Mouse (Mus musculus) kidney, postnatal 25 days (tissue): Measurements from ENCODE around the gene H2-T3.
A peak's percentile ranks its signal among the peaks of the same experiment; 100 is the strongest.
"Not testable (repeated sequence)": the region's sequence is repeated elsewhere in the genome, so short reads cannot be mapped to it uniquely, and the experiment has no call there.

Source experiments
- DNase-seq, 2 experiments: peaks; one replicate each; pipeline ENCODE4 v3.0.0; 2021; ENCODE audit warnings: mixed read lengths in 2 of 2

The H2-T3 gene

DNA sequence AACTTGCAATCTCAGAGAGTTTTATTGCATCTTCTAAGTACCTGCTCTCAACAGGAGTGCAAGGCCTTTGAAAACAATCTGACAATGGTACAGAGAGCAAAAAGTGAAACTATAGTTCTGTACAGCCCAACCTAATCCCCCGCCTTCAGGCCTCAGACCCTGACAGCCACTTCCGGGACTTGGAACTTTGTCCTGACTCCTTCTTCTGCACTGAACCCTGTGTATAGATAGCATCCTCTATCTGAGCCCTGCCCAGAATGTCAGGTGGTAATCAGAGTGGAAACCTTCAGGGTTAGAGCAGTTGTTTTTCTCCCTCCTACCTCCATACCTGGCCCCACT is at the start of gene H2-T3:
H2-T3 (minus strand) TSS at position 119 of the 339 bp plus-strand sequence.
- DNase-seq, result no peak

DNA sequence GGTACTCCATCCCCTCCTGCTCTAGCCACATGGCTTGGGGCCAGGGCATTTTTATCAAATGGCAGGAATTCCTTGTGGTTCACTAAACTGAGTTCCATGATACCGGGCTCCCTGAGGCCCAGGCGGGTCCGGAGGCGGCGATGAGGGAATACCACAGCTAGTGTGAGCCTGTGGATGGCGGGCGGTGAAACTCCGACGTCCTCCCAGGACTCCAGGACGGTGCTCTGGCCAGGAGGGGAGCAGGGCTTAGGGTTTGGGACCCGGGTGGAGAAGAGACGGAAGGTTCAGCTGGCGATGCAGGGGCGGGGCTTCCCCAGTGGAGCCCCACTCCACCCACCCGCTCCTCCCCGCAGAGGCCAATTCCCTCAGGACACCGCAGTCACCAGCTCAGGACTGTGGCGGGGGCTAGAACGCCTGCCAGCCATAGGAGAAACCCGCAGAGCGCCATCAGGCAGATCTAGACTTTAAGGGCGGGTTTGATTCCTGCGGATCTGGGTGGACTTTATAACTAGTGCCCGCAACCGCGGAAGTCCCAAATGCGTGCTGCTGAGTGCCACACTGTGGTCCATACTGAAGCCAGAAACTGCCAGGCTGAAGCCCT is 47.3 kb upstream of the H2-T3 start:
- peak; percentile 12 to 40 for DNase-seq

DNA sequence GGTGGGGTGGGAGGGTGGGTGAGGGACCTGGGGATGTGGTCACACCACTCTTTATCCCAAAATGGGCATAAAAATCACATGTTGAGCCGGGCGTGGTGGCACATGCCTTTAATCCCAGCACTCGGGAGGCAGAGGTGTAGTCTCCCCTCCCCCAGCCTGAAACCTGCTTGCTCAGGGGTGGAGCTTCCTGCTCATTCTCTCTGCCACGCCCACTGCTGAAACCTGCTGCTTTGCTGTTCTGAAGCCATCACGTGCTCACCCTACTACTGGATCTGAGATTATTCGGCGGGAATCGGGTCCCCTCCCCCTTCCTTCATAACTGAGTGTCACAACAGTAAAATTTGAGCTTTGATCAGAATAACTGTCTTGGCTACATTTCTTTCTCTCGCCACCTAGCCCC is 45.2 kb upstream of the H2-T3 start:
- DNase-seq, result peak; percentile 54 to 66

DNA sequence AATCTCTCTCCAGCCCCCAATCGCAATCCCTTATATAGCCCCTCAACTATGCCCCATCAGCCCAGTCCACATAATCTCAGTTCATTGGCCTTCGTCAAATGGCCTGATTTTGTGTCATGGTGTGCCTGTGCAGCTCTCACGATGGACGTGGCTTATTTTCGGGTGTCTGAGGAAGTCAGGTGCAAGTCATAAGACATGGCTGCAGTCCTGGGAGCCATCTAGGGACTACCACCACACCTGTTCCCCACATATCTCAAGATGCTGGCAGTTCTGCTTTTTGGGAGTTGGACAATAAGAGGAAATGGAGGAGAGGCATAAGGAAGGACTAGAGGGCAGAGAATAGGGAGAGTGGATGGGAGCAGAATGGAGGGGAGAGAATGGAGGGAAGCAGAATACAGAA is 43.5 kb upstream of the H2-T3 start:
- no peak for DNase-seq

DNA sequence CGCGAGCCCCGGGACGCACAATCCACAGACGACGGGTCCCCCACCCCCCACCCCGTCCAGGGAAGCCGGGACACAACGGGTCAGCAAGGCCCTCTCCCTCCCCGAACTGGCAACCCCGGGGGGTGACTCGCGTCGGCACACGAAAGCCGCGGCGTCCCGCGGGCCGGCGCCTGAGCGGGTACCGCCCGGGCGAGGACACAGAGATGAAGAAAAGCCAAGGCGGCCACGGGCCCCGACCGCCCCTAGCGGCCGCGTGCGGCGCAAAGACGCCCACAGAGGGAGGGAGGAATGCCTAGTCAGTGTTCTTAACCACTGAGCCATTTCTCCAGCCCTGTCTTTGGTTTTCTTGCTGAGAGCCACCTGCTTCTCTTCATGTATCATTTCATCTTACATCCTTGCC is 41.2 kb upstream of the H2-T3 start:
- peak; percentile 62 to 78 for DNase-seq

DNA sequence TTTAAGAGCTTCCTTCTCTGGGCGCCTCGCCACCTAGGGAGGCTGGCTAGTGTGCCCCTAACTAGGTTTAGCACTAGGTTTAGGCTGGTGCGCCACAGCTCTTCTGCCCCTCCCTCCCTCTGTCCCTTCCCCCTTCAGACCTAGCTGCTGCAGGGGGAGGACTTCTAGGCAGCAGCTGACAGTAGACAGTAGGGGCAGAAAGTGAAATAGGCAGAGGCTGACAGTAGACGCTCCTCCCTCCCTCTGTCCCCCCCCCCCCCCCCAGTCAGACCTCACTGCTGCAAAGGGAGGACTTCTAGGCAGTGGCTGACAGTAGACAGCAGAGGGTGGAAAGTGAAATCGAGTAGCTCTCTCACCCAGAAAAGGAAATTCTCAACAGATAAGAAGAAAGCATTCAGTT is 39.0 kb upstream of the H2-T3 start:
- DNase-seq, result no peak

DNA sequence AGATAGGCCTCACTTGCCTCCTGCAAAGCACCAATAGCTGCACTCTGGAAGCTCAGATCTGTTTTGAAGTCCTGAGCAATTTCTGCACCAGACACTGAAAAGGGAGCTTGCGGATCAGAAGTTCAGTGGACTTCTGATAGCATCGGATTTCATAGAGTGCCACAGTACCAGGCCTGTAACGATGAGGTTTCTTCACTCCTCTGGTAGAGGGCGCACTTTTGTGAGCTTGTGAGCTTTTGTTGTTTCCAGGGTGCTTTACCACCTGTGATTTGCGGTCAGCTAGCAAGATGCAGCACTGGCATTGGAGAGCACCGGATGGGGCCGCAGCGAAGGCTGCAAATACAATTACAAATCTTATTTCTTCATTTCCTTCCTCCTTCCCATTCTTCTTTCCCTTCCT is 36.8 kb upstream of the H2-T3 start:
- peak in 1 of 2 experiments; percentile 27 for DNase-seq

DNA sequence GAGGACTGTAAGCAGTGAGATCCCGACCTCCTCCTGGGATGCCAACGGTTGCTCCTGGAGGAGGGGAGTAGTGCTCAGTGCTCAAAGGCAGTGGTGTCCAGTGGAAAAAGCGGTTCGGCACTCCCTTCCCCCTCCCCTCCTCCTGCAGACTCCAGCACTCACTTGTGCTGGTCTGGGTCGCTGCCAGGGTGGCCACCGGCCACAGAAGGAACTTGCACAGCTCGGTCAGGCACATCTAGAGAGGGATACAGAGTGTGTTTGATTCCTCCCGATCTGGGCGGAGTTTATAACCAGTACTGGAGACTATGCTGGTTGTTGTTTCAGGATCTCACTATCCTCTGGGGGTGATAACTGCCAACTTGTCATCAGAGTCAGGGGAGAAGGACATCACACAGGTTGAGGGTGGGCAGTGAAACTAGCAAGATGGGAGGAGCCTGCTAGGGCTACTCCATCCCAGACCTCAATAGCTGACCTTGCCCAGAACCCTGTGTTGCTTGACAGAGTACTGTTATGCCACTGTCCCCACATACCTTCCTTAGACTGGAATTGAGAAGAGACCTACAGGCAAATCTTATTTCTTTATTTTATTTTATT is 35.2 kb upstream of the H2-T3 start:
- DNase-seq, result no peak

DNA sequence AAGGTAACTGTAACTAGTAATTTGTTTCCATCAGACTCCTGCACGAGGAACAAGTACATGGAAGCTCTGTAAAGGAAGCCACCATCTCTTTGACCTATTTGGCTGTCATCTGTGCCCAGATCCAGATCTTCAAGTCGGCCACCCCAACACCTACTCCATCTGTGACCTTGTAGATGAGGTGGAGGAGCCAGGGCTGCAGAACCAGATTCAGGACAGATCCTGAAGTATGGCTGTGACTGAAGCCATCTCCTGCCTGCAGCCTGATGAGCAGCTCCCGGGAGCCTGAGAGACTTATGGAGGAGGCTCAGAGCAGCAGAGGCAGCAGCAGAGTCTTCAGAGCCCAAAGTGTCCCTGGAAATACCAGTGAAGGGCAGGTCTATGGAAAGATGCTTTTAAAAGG is 34.4 kb upstream of the H2-T3 start:
- DNase-seq, result no peak

DNA sequence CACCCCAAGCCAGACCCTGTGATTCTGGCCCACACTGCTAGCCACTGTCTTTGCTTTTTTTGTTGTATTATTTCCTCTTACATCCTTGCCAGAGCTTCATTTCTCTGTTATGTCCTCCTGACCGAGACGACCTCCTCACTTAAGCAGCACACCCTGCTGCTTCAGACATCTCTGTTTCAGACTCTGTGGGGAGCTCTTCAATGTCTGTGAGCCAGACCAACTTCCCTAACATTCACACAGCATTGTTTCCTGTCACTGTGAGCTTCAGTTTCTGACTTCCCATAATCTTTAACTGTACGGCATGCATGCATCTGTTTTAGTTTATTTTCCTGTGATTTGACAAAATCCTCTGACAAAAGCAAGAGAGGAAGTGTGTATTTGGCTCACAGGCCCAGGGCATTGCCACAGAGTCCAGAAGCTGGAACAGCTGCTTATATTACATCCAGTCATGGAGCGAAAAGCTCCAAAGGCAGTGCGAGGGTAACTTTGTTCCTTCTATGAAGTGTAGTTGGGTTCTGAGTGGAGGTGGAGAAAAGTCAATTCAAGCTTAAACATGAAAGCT is 28.6 kb upstream of the H2-T3 start:
- no peak for DNase-seq

DNA sequence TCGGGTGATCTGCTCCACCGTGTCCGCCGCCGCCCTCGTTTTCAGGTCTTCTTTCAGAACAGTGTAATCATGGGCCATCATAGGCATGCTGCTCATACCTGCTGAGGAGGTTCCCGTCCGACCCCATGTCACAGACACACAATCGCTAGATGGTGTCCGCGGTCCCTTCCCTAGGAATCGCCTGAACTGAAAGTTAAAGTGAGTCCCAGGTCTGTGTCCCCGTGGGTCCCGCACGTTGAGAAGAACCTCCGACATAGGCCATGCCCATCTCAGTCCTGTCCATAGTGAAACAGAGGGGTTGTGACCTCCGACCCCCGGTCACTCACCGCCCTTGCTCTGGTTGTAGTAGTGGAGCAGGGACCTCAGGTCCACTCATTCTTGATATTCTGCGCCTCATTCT is 25.5 kb upstream of the H2-T3 start:
- DNase-seq, result no peak

DNA sequence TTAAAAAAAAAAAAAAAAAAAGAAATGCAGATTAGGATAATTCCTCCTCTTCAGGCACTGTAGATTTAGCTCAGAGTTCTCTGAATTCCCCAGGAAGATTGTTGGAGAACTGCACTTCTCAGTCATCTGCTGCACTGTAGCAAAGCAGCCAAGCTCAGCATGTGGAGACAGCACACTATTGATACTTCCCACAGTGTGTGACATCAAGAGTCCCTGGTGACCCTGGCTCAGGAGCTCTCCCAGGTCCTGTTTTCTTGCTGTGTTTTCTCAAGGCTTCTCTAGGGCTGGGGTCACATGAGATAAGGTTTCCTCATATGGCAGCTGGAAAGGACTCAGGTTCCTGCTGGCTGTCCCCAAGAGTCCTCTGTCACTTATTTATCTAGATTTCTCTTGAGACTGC is 16.8 kb upstream of the H2-T3 start:
- DNase-seq, result no peak

DNA sequence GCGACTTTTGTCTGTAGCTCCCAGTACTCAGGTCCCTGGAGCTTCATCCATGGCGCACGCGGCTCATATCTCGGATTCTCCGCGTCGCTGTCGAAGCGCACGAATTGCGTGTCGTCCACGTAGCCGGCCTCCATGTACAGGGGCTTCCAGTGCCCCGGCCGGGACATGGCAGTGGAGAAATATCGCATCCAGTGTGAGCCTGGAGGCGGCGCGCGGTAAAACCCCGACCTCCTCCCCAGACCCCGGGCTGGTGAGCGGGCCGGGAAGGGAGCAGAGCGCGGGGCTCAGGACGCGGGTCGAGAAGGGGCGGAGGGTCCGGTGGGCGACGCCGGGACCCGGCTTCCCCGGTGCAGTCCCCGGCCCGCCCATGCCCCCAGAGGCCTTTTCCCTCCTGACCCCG is 15.8 kb upstream of the H2-T3 start:
- no peak for DNase-seq

DNA sequence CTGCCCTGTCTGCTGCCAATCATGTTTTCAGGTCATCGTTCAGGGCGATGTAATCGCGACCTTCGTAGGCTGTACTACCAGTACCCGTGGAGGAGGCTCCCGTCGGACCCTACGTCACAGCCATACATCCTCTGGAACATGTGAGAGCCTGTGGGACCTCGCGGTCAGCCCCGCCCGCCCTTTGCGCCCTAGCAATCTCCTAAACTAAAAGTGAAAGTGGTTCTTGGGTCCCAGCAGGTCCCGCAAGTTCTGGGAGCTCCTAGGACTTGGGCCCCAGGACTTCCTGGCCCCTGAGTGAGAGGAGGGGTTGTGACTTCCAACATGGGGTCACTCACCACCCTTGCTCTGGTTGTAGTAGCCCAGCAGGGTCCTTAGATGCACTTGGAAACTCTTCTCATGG is 15.4 kb upstream of the H2-T3 start:
- no peak for DNase-seq

DNA sequence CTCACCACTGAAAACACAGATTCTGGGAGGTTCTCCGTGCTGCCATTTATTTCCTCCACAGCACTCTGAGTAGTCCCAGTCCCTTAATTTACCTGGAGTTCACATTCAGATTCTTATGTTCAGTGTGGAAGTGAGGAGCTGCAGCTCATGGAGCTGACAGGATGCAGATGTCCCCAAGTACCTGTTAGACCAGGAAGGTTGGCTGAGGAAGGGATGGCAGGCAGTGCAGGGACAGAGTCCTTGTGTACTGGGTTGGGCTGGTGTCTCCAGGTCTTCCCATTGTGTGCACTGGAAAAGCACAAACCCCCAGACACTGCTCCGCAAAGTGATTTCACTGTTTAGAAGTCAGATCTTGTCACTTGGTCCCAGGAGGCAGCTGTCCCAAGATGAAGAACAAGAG is 11.8 kb upstream of the H2-T3 start:
- DNase-seq, result no peak

DNA sequence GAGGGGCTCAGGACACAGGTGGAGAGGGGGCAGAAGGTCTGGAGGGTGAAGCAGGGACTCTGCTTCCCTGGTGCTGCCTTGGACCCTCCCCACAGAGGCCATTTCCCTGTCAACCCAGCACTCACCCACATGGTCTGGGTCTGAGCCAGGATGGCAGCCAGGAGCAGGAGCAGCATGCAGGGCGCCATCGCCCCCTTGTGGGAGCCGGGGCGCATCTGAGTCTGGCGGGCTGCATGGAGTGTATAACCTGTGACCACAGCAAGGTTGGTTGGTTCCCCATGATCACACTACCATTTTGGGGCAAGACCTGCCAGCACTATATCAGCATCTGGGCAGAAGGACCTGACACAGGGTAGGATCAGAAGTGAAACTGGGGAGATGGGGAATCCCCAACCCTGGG is 8.2 kb upstream of the H2-T3 start:
- no peak for DNase-seq

DNA sequence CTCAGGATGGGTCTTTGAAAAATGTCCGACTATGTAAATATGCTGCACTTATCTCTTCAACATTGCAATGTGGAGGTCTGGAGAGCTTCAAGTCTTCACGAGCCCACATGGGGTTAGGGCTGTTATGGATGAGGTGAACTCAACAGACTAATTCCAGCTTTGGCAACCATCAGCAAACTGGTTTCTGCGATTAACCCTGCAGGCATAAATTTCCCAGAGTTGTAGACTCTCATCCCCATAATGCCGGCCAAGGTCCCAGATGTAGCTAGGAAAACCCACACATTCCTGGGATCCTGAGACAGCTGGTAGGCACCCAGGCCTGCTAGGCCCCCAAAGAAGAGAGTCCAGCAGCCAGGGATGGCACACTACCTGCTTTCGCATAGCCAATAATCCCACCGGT is 4.4 kb upstream of the H2-T3 start:
- DNase-seq, result no peak

DNA sequence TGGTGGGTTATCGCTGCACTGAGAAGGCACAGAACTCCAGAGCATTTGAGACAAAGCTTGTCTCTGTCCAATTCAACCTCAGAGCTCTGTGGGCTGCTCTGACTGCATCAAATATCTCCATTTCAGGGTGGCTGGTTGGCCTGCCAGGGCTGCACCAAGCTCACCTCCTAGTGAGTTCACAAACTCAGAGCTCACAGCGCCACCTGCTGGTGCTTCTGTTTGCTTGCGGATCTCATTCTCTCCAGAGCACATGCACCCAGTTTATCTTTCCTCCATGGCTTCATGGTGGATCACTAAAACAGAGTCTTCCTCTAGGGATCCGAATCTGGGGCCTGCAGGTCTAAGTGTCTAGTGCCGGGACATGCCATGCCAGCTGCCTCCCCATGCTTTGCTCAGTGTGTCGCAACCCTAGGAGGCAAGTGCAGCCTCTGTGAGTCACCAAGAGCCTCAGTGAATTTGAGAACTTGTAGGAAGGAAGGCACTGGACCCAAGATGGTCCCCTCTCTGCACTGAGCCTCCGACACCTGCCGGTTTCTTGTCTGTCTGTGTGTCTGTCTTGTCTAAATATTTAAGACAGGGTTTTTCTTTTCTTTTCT is 3.6 kb upstream of the H2-T3 start:
- DNase-seq, result peak; percentile 75 to 84

DNA sequence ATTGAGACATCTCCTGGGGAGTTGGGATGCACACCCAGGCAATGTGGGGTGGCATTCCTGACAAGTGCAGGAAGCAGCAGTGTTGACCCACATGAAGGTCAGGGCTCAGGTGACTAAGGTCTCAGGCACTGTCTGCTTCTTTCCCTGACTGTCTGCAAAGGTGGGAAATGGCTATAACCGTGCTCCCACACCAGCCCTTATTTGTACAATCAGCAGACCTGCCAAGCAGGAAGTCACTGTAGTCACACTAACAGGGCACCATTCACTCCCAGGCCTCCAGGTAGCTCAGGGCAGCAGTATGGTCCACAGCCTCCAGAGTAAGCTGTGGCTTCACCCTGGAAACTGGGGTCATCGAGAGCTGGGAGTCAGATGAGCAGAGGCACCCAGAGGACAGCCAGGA is 2.3 kb upstream of the H2-T3 start:
- DNase-seq, result no peak

DNA sequence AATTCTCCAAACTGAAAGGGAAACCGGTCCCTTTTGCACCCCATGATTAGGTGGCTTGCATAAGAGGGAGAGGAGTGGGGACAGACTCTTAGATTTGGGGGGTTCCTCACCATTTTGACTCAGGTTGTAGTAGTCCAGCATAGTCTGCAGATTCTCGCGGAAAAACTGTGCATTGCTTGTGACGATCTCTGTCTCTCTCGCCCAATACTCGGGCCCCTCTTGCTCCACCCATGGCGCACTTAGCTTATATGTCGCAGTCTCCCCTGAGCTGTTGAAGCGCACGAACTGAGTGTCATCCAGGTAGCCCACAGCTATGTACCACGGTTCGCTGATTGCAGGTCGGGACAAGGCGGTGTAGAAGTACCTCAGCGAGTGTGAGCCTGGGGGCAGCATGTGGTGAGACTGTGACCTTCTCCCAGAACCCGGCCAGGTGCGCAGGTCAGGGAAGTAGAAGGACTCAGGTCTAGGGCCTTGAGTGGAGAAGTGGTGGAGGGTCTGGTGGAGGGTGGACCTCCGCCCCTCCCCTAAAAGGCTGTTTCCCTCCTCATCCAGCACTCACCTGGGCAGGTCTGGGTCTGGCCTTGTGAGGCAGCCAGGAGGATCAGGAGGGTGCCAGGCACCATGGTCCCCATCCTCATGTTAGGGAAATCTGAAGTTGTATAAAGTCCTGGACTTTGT is 457 bp downstream of the H2-T3 start:
- no peak for DNase-seq

DNA sequence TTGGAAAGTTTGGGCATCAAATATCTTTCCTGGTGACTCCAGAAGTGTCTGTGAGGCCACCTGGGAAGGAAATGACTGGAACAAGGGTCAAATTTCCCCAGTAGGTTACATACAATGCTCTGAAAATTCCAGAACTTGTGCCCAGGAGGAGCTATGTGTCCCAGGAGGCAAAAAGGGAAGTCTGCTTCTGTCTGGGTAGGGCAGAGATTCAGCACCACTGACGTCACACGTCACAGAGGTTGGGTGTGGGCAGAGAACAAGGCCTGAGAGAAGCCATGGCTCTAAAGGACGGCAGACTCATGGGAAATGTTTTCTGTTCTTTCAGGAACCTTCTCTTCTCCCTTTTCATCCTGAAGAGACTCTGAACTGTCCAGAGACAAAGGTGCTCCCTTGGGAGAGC is 2.5 kb downstream of the H2-T3 start:
- no peak for DNase-seq

DNA sequence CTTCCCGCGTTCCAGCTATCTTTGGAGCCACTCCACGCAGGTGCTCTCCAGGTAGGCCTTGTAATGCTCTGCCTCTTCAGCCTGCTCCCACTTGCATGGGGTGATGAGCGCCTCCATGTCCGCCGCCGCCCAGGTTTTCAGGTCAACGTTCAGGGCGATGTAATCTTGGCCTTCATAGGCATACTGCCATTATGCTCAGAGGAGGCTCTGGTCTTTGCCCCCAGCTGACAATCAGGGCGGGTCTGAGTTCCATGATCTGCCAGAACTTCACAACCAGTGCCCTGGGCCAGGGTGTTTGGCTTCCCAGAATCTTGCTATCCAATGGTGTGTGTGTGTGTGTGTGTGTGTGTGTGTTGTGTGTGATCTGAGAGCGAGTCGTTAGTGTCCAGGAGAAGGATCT is 7.9 kb downstream of the H2-T3 start:
- DNase-seq, result no peak

DNA sequence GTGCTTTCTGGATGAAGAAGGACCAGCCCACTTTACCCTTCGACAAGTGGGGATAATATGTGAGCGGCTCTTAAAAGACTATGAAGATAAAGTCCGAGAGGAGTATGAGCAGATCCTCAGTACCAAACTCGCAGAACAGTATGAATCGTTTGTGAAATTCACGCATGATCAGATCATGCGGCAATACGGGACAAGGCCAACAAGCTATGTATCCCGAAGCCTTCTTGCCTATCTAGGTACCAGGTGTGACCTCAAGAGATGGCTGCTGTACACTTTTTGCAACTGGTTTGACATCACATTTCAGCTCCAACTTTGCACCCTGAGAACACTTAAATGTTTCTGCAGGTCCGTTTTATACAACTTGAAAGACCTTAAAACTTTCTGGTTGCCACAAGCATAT is 10.6 kb downstream of the H2-T3 start:
- DNase-seq, result not testable (repeated sequence)

DNA sequence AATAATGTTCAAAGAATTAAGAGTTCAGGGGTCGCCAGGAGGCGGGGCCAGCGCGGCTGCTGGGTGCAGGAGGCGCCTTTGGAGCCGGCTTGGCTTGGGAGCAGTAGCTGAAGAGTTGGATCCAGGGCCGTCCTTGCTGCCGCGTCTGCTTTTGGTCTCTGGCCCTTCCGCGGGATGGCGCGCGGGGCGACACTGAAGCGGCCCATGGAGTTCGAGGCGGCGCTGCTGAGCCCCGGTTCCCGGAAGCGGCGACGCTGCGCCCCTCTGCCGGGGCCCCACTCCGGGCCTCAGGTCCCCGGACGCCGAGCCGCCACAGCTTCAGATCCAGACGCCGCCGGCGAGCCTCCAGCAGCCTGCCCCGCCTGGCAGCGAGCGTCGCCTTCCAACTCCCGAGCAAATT is 11.1 kb downstream of the H2-T3 start:
- not testable (repeated sequence) for DNase-seq
